Mouse (Mus musculus): ENCODE data around the gene Cpsf2. TPM values are rescaled to one million over a fixed set of nuclear protein-coding genes. Genes with fewer than 3 reads are reported as not detected.
A peak's percentile ranks its signal among the peaks of the same experiment; 100 is the strongest.

Cpsf2 gene
- total RNA-seq, 2 experiments from 2014 or later = 9.7 to 11.1 TPM

DNA sequence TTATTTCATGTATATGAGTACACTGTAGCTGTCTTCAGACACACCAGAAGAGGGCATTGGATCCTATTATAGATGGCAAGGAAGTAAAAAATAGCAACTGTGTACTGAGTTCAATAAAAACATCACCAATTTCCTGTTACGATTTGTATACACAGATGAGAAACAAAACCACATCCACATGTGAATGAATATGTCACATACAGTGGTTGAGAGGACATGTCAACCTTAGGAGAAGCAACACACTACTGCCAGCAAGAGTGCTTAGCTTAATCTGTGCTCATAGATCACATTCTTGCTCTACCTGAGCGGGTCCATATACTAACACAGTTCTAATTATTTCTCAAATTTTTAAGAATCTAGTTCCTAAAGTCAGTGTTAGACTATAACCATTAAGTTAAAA lies 4.5 kb upstream of the Cpsf2 start:
- intact Hi-C loops (cut with DNase I) = loop anchor here (10.0 kb wide), 1 partner anchor 493 kb away; the partner anchor contains the start of gene Golga5
- no peak overlapping the region for H3K4me3 ChIP-seq
- no peak for DNase-seq

DNA sequence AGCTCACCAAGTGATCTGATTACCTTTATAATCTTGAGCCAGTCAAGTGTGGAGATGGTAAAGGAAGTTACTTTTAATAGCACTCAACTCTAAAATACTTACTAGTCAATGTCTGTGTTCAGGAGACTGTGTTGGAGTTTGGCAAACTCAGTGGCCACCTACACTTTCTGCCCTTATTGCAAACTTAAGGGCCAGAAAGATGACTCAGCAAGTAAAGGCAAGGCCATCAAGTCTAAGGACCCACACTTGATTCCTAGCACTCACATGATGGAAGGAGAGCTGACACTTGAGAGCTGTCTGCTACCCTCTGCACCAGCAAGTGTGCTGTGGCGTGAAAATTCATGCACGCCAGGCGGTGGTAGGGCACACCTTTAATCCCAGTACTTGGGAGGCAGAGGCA lies 3.6 kb upstream of the Cpsf2 start:
- DNase-seq = no peak
- TF ChIP-seq CTCF (IDR thresholded peaks at IDR 0.05) = no peak
- intact Hi-C loops (cut with DNase I) = loop anchor here (10.0 kb wide), 1 partner anchor 493 kb away; the partner anchor contains the start of gene Golga5

More for the DNA sequence above, 4.5 kb upstream of the Cpsf2 start:
- no peak overlapping the region for H3K27ac ChIP-seq
- no peak for TF ChIP-seq CTCF (IDR thresholded peaks at IDR 0.05)

DNA sequence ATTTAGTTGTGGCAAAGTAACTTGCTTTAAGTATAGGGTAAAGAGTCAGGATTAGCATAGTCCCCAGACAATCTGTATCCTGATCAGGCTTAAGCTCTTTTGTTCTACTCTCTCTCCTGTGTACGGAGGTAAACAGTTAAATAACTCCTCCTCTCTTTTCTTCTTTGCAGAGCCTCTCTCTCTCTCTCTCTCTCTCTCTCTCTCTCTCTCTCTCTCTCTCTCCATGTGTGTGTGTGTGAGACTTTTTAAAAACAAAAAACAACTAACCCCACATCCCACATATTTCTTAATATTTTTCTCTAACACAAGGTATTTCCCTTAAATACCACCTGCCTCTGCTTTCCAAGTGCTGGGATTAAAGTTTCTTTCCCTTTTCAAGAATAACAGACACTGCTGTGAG lies 1.2 kb upstream of the Cpsf2 start:
- Histone ChIP-seq H3K4me3 (peak overlapping the region; percentile 82), H3K27ac (peak overlapping the region; percentile 97)
- TF ChIP-seq CTCF (IDR thresholded peaks at IDR 0.05) = no peak
- DNase-seq = no peak
- intact Hi-C loops (cut with DNase I) = loop anchor here (10.0 kb wide), 1 partner anchor 490 kb away; the partner anchor contains the start of gene Golga5

More for the DNA sequence above, 3.6 kb upstream of the Cpsf2 start:
- Histone ChIP-seq H3K4me3 (no peak overlapping the region), H3K27ac (no peak overlapping the region)

DNA sequence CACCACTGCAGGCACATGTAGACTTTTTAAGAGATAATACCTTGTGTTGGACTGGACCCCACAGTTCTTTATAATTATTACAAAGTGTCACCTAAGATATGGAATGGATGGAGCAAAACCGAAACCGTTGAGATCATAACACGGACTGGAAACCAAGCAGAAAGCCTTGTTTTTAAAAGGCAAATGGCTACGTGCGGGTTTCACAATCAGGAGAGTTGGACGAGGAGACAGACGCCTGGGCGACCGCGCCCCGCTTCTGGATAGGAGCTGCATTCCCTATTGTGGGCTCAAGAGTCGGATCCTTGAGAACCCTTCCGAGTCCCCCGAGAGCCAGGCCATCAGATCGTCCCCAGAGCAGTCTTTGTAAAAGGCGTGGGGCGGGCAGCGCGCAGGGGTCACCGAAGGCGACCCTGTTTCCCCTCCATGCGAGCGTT lies 604 bp upstream of the Cpsf2 start:
- DNase-seq = no peak
- peak overlapping the region; percentile 97 for H3K27ac ChIP-seq
- TF ChIP-seq CTCF (IDR thresholded peaks at IDR 0.05) = no peak
- intact Hi-C loops (cut with DNase I) = loop anchor here (10.0 kb wide), 1 partner anchor 490 kb away; the partner anchor contains the start of gene Golga5
- peak overlapping the region; percentile 82 for H3K4me3 ChIP-seq

DNA sequence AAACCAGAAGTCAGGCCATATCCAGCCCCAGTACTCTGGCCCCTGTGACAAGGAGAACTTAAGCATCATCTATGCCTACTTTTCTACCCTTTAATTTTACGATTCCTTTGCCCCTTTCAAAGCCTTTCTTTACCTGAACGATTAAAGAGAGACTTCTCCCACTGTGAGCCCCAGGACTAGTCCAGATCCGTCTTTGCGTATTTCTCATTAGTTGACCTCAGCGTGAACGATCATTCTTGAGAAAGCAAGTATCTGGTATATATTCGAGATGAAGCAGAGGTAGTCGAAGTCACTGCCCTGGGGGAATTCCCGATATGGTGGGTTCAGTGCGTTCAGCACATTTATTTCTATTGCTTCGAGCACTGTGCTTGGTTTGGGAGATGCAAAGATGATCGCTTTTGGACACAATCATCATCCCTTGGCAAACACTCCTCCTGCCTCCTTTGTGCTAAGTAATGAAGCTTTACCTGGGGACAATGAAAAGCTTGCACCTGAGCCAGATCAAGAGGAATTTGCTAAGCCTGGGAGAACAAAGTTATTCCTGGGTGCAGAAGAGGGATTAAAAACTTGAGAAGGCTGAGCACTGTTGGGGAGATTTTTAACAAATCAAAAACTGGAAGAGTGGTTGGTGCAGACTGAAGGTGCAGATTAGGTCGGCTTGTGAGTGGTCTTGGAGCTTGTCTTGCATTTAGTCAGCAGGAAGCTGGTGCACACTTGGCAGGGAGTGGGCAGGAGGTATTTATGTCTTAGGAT lies 1.0 kb downstream of the Cpsf2 start:
- H3K27ac ChIP-seq = peak overlapping the region; percentile 97
- intact Hi-C loops (cut with DNase I) = loop anchor here (10.0 kb wide), 1 partner anchor 488 kb away; the partner anchor contains the start of gene Golga5
- no peak for TF ChIP-seq CTCF (IDR thresholded peaks at IDR 0.05)

DNA sequence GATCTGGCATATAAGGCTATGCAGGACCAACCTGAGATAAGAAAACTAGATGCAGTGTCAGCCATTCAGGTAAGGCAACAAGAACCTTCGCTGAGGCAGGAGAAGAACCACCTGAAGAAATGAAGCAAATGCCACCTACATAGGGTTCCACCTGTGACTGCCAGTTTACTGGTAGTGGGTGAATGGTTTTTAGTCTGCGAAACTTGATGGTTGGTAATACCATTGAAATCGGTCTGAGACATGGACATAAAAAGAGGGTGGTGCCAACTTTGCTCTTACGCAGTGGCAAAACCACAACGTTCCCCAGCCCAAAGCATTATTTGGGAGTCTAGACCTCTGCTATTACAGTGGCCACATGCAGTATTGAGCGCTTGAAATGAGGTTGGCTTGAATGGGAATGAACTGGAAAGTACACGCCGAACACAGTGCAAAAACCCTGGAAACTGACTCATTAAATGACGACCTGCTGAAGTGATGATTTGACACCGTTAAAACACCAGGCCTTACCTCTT lies 1.7 kb downstream of the Cpsf2 start:
- intact Hi-C loops (cut with DNase I) = loop anchor here (10.0 kb wide), 1 partner anchor 487 kb away; the partner anchor contains the start of gene Golga5
- no peak for DNase-seq
- TF ChIP-seq CTCF (IDR thresholded peaks at IDR 0.05) = no peak
- no peak overlapping the region for H3K27ac ChIP-seq
- H3K4me3 ChIP-seq = peak overlapping the region; percentile 82; the same call in 1 of the 2 replicates

More for the DNA sequence above, 1.0 kb downstream of the Cpsf2 start:
- DNase-seq = no peak
- H3K4me3 ChIP-seq = peak overlapping the region; percentile 82

DNA sequence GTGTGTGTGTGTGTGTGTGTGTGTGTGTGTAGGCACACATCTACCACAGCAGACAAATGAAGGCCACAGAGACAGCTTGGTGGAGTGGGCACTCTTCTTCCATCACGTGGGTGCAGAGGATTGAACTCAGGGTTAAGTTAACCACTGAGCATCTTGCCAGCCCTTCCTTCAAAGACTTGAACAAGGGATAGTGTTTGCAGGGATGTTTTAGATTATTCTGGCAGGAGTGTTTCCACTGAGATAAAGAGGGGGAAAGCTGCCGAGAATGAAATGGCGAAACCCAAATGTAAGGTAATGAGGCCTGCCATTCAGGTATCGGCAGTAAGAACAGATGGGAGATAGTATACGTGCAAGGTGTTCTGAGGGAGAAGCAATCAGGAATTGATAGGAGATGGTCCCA lies 2.4 kb downstream of the Cpsf2 start:
- DNase-seq = no peak
- H3K4me3 ChIP-seq = no peak overlapping the region
- no peak for TF ChIP-seq CTCF (IDR thresholded peaks at IDR 0.05)
- intact Hi-C loops (cut with DNase I) = loop anchor here (10.0 kb wide), 1 partner anchor 487 kb away; the partner anchor contains the start of gene Golga5
- no peak overlapping the region for H3K27ac ChIP-seq

DNA sequence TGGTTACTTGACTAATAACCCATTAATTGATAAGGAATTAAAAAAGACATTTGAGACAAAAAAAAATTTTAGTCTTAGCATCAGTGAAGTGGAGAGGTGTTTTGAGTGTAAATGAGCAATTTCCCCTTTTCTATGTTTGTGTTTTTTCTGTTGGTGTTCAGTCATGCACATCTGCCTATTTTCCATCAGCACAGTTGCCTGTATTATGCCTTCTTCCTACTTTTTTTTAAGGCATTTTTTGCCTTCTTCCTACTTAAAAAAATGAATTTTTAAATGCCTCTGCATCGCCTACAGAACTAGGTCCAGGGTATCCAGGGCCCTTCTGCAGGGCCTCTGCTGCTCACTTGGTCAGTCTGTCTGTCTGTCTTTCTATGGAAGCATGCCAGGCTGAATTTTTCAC lies 2.8 kb downstream of the Cpsf2 start:
- DNase-seq = no peak
- Histone ChIP-seq H3K4me3 (no peak overlapping the region), H3K27ac (no peak overlapping the region)
- TF ChIP-seq CTCF (IDR thresholded peaks at IDR 0.05) = no peak
- intact Hi-C loops (cut with DNase I) = loop anchor here (10.0 kb wide), 1 partner anchor 486 kb away; the partner anchor contains the start of gene Golga5

DNA sequence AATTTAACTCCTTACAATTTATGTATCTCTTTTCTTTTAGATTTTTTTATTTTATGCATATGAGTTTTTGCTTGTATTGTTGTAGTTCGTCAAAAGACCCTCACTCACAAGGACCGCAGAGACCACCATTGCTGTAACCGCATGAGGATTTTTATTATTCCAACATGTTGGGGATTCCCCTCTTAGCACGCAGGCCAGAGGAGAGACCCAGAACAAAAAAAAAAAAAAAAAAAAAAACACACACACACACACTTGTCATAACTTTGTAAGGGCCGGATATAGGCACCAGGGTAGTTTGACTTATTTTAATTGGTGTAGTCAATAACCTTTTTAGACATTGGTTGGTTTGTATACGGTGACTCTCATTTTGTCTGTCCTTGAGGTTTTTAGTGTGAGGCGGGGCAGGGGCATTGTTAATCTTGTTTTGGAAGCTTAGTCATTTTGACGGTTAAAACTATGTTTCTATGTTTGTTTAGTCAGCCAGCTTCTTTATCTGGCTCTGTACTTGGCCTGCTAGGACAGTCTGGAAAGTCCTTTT lies 3.5 kb downstream of the Cpsf2 start:
- H3K4me3 ChIP-seq = no peak overlapping the region
- H3K27ac ChIP-seq = no peak overlapping the region
- no peak for DNase-seq
- intact Hi-C loops (cut with DNase I) = loop anchor here (10.0 kb wide), 1 partner anchor 486 kb away; the partner anchor contains the start of gene Golga5
- TF ChIP-seq CTCF (IDR thresholded peaks at IDR 0.05) = no peak

DNA sequence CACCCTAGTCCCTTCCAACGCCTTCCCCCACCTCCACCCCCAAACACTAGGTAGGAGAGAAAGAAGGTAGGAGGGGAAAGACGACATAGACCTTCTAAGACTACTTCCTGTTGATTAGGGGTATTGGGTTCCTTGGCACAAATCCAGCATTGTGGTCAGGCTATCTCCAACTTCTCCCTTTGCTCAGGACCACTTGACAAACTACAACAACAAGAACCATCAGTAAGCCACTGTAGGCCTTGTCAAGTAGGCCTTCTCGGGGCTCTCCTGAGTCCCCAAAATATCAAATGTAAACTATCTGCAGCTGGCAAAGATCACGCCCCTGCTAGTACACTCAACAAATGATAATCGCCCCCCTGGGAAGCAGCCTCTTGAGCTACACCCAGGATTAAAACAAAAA lies 4.5 kb downstream of the Cpsf2 start:
- Histone ChIP-seq H3K4me3 (no peak overlapping the region), H3K27ac (no peak overlapping the region)
- no peak for TF ChIP-seq CTCF (IDR thresholded peaks at IDR 0.05)
- intact Hi-C loops (cut with DNase I) = no loop called here
- no peak for DNase-seq

DNA sequence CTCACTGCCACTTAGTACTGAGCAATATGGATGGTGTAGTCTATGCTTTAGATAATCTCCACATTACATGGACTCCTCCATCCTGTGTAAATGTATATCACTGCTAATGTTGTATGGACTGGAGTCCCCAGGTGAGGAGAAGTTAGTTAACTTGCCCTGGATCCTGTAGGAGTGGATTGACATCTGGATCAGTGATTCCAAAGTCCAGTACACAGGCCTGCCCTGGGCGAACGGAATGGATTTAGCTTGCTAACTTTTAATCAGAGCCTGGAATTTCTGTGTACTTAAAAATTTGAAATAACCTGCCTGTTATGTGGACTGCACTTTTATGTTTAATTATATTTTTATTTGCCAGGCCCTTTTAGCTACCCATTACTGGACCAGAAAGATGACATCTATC lies 5.8 kb downstream of the Cpsf2 start:
- Histone ChIP-seq H3K4me3 (no peak overlapping the region), H3K27ac (no peak overlapping the region)
- DNase-seq = no peak
- TF ChIP-seq CTCF (IDR thresholded peaks at IDR 0.05) = no peak
- intact Hi-C loops (cut with DNase I) = no loop called here

DNA sequence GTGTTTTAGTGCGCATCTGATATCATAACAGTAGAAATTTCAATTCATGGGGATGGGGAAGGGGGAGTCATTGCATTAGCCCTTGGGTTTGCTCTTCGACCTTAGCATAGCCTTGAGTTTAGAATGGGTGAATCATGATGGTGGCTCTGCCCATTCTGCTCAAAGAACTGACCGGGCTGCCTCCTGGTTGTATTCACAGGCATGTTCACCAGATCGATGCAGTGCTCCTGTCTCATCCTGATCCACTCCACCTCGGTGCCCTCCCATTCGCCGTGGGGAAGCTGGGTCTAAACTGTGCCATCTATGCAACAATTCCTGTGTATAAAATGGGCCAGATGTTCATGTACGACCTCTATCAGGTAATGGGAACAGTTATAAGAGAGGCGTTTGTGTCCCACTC lies 7.2 kb downstream of the Cpsf2 start:
- TF ChIP-seq CTCF (IDR thresholded peaks at IDR 0.05) = no peak
- no peak for DNase-seq
- intact Hi-C loops (cut with DNase I) = no loop called here
- no peak overlapping the region for H3K27ac ChIP-seq
- no peak overlapping the region for H3K4me3 ChIP-seq

DNA sequence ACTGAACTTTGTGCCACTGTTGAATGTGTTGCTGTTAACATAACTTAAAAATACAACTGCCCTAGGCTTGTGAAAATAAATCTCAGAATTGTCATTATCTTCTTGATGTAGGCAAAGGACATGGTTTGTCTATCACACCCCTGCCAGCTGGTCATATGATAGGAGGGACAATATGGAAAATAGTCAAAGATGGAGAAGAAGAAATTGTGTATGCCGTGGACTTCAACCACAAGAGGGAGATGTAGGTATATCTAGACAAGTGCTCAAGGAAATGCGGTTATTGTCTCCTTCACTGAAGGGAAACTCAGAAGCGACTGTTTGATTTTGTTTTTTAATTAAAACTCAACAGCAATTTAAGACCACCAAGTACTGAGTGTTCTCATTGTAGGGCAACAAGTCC lies 9.3 kb downstream of the Cpsf2 start:
- Histone ChIP-seq H3K27ac (no peak overlapping the region), H3K4me3 (no peak overlapping the region)
- no peak for DNase-seq
- intact Hi-C loops (cut with DNase I) = loop anchor here (5.0 kb wide), 1 partner anchor 402 kb away; no protein-coding TSS in a partner anchor
- peak; percentile 45 for TF ChIP-seq CTCF (IDR thresholded peaks at IDR 0.05)
